Mouse (Mus musculus): ENCODE measurements around the gene Ip6k2.

The Ip6k2 gene

DNA sequence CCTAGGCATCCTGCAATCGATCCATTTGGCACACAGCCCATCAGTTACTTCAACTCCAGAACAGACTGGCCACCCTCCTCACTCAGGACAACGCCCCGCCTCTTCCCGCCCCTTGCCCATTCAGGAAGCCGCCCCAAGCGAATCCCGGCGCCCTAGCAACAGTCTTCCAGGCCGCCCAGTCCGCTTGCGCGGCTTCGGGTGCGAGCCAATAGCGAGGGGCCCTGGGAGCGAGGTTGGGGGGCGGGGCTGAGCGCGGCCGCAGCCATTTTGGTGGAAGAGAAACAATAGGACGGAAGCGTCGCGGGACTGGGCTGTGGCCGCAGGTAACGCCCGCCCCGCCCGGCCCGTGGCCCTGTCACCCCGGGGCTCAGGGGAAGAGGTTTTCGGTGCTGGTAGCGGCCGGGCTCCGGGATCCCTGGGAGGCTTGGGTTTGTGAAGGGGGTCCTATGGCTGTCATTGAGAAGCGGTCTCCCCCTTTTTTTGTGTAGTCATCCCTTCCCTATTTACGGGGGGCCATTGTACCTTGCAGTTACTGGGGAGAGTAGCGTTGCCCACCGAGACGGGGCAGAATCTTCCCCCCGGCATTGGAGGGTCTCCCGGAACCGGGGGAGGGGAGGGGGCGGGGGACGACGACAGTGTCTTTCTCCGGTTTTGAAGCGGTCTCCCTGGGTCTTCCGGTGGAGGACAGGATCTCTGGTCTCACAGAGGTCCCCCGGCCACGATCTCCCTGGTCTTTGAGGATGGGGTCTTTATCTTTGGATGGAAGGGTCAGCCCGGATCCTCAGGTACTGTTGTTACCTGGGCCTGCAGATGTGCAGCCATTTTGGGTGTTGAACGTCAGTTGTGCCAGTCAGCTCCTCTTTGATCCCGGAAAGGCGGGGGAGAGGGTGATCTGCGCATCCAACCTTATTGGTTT lies at the start of gene Ip6k2:
Gene Ip6k2, plus strand, starts transcription at position 249 of the 916 bp plus-strand sequence.
- peak; percentile 97 for DNase-seq

- DNase-seq, result no peak
Observed at GRCm38 (mm10) chr9:108734626-108735025, 49.0 kb upstream of the Ip6k2 start.

GRCm38 (mm10) chr9:108739239-108739638 lies 44.4 kb upstream of the Ip6k2 start:
- no peak for DNase-seq

GRCm38 (mm10) chr9:108740062-108740461 lies 43.5 kb upstream of the Ip6k2 start:
- DNase-seq, result no peak

- no peak for DNase-seq
Observed at GRCm38 (mm10) chr9:108742048-108742447, 41.5 kb upstream of the Ip6k2 start.

DNA sequence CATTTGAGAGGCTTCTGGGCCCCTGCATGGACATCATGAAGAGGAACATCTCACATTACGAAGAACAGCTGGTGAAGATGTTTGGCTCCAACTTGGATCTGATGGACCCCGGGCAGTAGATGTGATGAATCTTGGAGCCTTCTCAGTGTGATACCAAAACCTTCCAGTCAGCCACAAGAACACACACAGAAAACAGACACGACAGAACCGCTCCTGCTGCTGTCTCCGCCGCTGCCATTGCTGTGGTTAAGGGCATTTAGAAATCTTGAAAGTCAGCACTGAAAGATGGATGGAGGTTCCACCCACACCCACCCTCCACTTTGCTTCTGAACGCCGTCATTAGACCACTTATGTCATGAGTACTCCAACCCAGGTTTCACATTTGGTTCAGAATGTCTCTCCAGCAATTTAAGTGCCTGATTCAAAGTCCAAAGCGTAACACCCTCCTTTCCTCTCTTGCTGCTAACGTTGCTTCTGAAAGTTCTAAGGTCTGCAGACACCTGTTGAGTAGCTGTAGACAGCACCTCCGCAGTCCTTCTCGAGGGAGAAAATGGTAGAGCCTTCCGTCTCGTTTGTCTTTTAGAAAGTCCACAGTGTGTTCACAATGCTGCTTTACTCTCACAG lies 36.6 kb upstream of the Ip6k2 start:
- DNase-seq, result no peak

GRCm38 (mm10) chr9:108747694-108748093 lies 35.9 kb upstream of the Ip6k2 start:
- no peak for DNase-seq

- DNase-seq, result no peak
Observed at GRCm38 (mm10) chr9:108748600-108749183, 34.9 kb upstream of the Ip6k2 start.

- no peak for DNase-seq
Observed at GRCm38 (mm10) chr9:108750616-108751015, 33.0 kb upstream of the Ip6k2 start.

- no peak for DNase-seq
Observed at GRCm38 (mm10) chr9:108752142-108752920, 31.3 kb upstream of the Ip6k2 start.

DNA sequence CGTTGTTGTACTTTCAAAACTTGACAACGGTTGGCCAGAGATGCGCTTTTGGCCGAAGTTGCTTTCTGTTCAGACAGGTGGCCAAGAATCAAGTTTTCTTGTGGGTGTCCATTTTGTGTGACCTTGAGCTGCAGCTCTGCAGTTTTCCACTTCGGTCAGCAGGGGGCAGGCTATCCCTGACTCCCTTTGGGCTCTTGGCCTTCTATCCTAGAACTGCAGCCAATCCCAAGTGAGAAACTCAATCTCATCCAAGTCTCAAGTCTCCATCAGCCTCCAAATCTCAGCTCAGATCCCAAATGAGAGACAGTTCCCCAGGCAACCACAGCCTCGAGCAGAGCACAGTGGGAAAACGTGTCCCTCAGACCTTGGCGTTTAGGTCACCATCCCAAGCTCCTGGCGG lies 30.3 kb upstream of the Ip6k2 start:
- peak; percentile 41 for DNase-seq

DNA sequence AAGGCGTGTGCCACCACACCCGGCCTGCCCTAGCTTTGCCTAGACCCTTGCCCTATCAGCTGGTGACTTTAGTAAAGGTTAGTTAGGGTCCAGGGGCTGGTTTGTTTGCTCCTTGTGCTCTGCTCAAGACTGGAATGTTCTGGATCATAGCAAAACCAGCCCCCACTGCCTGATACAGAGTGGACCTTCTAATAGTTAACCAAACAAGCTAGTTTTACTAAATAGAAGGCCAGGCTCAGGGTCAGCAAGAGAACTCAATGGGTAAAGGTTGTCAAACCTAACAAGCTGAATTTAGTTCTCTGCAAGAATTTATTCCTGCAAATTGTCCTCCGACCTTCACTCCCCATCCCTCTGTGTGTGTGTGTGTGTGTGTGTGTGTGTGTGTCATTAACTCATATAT lies 29.6 kb upstream of the Ip6k2 start:
- DNase-seq, result no peak

DNA sequence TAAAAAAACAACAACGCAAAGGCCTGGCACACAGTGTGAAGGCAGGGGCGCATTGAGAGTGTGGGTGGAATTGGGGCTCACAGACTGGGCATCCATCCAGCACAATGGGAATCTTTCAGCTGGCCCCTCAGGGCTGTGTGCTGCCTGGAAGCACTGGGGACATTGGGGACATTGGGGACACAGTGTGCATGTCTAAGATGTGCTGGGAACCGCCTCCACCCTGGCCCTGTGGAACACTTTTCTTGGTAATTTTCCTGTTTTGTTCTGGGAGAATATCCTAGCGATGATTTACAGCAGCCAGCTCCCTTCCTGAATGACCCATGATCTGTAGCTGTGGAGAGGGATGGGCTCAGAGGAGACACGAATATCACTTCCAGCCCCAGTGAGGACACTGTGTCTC lies 29.2 kb upstream of the Ip6k2 start:
- no peak for DNase-seq

GRCm38 (mm10) chr9:108757406-108757805 lies 26.2 kb upstream of the Ip6k2 start:
- no peak for DNase-seq

DNA sequence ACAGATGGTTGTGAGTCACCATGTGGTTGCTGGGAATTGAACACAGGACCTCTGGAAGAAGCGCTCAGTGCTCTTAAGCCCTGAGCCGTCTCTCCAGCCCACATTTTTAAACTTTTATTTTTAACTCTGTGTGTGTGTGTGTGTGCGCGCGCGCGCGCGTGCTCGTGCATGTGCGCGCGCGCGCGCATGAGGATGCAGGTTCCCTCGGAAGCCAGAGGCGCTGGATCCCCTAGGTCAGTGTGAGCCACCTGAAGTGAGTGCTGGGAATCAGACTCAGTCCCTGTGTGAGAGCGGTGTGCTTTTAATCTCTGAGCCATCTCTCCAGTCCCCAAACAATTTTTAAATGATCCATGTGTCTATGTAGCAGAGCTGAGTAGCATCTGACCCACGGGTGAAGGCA lies 24.5 kb upstream of the Ip6k2 start:
- DNase-seq, result no peak

DNA sequence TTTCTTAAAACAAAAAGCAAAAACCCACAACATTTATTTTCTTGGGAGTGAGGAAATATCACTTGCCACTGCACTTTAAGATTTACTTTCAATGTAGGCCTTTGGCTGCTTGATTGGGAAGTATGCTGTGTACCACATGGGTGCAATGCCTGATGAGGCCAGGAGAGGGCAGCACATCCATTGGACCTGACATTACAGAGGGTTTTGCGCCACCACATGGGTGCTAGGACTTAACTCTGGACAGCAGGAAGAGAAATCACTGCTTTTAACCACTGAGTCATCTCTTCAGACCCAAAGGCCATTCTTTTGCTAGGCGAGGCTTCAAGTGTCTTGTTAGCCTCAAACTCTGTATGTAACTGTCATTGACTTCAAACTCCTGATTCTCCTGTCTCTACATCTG lies 23.8 kb upstream of the Ip6k2 start:
- DNase-seq, result peak; percentile 69

- DNase-seq, result no peak
Observed at GRCm38 (mm10) chr9:108761561-108761960, 22.0 kb upstream of the Ip6k2 start.

- no peak for DNase-seq
Observed at GRCm38 (mm10) chr9:108764971-108765370, 18.6 kb upstream of the Ip6k2 start.

GRCm38 (mm10) chr9:108776614-108777013 lies 7.0 kb upstream of the Ip6k2 start:
- DNase-seq, result no peak

GRCm38 (mm10) chr9:108777276-108777675 lies 6.3 kb upstream of the Ip6k2 start:
- no peak for DNase-seq

GRCm38 (mm10) chr9:108780959-108781358 lies 2.6 kb upstream of the Ip6k2 start:
- DNase-seq, result no peak

DNA sequence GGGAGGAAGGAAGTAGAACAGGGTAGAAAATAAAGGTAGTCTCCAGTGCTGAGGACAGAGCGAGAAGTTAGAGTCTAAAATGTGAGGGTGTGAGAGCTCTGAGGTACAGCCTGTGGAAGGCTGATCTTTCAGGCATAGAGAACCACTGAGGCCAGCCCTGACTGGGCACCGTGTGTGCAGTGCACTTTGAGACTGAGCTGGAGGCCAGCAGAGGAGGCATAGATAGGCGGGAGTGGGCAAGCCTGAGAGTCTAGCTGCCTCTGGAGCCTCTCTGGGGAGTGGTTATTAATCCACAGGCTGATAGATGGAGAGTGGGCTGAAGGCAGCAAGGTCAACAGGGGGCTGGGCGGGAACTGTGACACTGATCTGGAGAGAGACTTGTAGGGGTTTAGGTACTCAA lies 1.7 kb upstream of the Ip6k2 start:
- no peak for DNase-seq

Measured in thymus, postnatal 25 days (tissue).